ENCODE assay signal across 22 mouse cellular contexts in genomic region chr1:169439621-169440020, GRCm38 (mm10).
DNase-seq lines count a peak whose midpoint lies in the region; ATAC-seq lines count a peak whose summit lies in the region.
"Had no signal": no experiment of that assay in that cellular context is flagged by ENCODE, and none has a peak within 500 bp of the region (broad histone marks: within the 10 kb centered on the region; RNA-seq: fewer than 3 reads in every experiment).

No protein-coding gene starts in this region.

- intact Hi-C loops in heart, postnatal 10 days (cut with DNase I): no loop called here

- H3K36me3 ChIP-seq in hindbrain, embryonic 11.5 days (ENCODE audit: control insufficient read depth, insufficient read depth, low read length): no peaks in the 10 kb centered on the region
- H3K36me3 ChIP-seq in hindbrain, embryonic 13.5 days: no peaks in the 10 kb centered on the region
- no peaks in the 10 kb centered on the region for H3K36me3 ChIP-seq in forebrain, embryonic 11.5 days (ENCODE audit: control insufficient read depth, insufficient read depth, low read length)
- no peaks in the 10 kb centered on the region for H3K36me3 ChIP-seq in forebrain, embryonic 13.5 days (ENCODE audit: poor library complexity, severe bottlenecking)
- H3K36me3 ChIP-seq in midbrain, embryonic 12.5 days: no peaks in the 10 kb centered on the region
- H3K36me3 ChIP-seq: embryonic facial prominence, embryonic 15.5 days; heart, embryonic 15.5 days; liver, embryonic 13.5 days had no signal

- DNase-seq in hindbrain, embryonic 11.5 days (ENCODE audit: low spot score): peak; percentile 63
- DNase-seq in forebrain, embryonic 11.5 days (ENCODE audit: low spot score): peak; percentile 55
- no peak for DNase-seq in gastrocnemius, adult 8-10 months (ENCODE audit: low spot score in 2 of 2)
- DNase-seq in lung, postnatal 36 days: no peak
- DNase-seq in heart, postnatal 10 days: no peak
- DNase-seq: adrenal gland, adult 2 months; cerebellum, adult 18-20 months; cerebellum, postnatal 14 days; gastrocnemius, postnatal 14 days; heart, postnatal 4 days; kidney, adult 18-20 months; liver, embryonic 13.5 days; lung, adult 2 months; lung, postnatal 14 days had no signal

- WGBS in hindbrain, embryonic 11.5 days: 50% methylated on average over 2 of the region's 2 CpGs
- 35% methylated on average over 2 of the region's 2 CpGs for WGBS in hindbrain, embryonic 13.5 days
- WGBS in forebrain, embryonic 11.5 days: 59% methylated on average over 2 of the region's 2 CpGs
- WGBS in forebrain, embryonic 13.5 days: 38% methylated on average over 2 of the region's 2 CpGs
- 32% methylated on average over 2 of the region's 2 CpGs for WGBS in midbrain, embryonic 12.5 days

- no peak overlapping the region for H3K9ac ChIP-seq in hindbrain, embryonic 11.5 days (ENCODE audit: low read depth, low read length)
- H3K9ac ChIP-seq in hindbrain, embryonic 13.5 days: no peak overlapping the region
- no peak overlapping the region for H3K9ac ChIP-seq in forebrain, embryonic 11.5 days (ENCODE audit: low read length)
- H3K9ac ChIP-seq in forebrain, embryonic 13.5 days: no peak overlapping the region
- H3K9ac ChIP-seq in midbrain, embryonic 12.5 days (replicated peaks): no peak overlapping the region
- H3K9ac ChIP-seq: embryonic facial prominence, embryonic 15.5 days; heart, embryonic 15.5 days; liver, embryonic 13.5 days had no signal

- H3K27ac ChIP-seq in hindbrain, embryonic 11.5 days (ENCODE audit: low read depth, low read length): no peak overlapping the region; the same call in 1 of the 2 replicates
- H3K27ac ChIP-seq in hindbrain, embryonic 13.5 days: no peak overlapping the region
- H3K27ac ChIP-seq in forebrain, embryonic 11.5 days (ENCODE audit: low read depth, low read length): peak overlapping the region; percentile 18; the same call in 1 of the 2 replicates
- peak overlapping the region; percentile 6; the same call in 1 of the 2 replicates for H3K27ac ChIP-seq in forebrain, embryonic 13.5 days
- H3K27ac ChIP-seq in midbrain, embryonic 12.5 days (replicated peaks): peak overlapping the region; percentile 16; the same call in 1 of the 2 replicates
- H3K27ac ChIP-seq: embryonic facial prominence, embryonic 15.5 days; heart, embryonic 15.5 days; kidney, postnatal 0 days; left cerebral cortex, adult 2 months; liver, embryonic 13.5 days had no signal

- no peak overlapping the region for H3K4me3 ChIP-seq in hindbrain, embryonic 11.5 days (ENCODE audit: low read depth, low read length)
- H3K4me3 ChIP-seq in hindbrain, embryonic 13.5 days: no peak overlapping the region
- H3K4me3 ChIP-seq in forebrain, embryonic 11.5 days (ENCODE audit: low read depth, low read length): no peak overlapping the region
- H3K4me3 ChIP-seq in forebrain, embryonic 13.5 days: no peak overlapping the region
- H3K4me3 ChIP-seq in midbrain, embryonic 12.5 days: no peak overlapping the region
- H3K4me3 ChIP-seq: embryonic facial prominence, embryonic 15.5 days; heart, embryonic 15.5 days; left cerebral cortex, adult 2 months; liver, embryonic 13.5 days had no signal

- no peaks in the 10 kb centered on the region for H3K4me1 ChIP-seq in hindbrain, embryonic 11.5 days (replicated peaks; ENCODE audit: control insufficient read depth, insufficient read depth, low read length)
- peaks cover 14% of the 10 kb centered on the region; the same call in 1 of the 2 replicates for H3K4me1 ChIP-seq in hindbrain, embryonic 13.5 days (replicated peaks)
- H3K4me1 ChIP-seq in forebrain, embryonic 11.5 days (replicated peaks; ENCODE audit: control insufficient read depth, insufficient read depth, low read length): peaks cover 7% of the 10 kb centered on the region; the same call in 1 of the 2 replicates
- H3K4me1 ChIP-seq in forebrain, embryonic 13.5 days: peaks cover 23% of the 10 kb centered on the region
- H3K4me1 ChIP-seq in midbrain, embryonic 12.5 days: peaks cover 18% of the 10 kb centered on the region
- H3K4me1 ChIP-seq: embryonic facial prominence, embryonic 15.5 days; heart, embryonic 15.5 days; liver, embryonic 13.5 days had no signal

- H3K27me3 ChIP-seq in hindbrain, embryonic 11.5 days (ENCODE audit: control insufficient read depth, insufficient read depth, low read length): no peaks in the 10 kb centered on the region
- no peaks in the 10 kb centered on the region for H3K27me3 ChIP-seq in hindbrain, embryonic 13.5 days
- no peaks in the 10 kb centered on the region for H3K27me3 ChIP-seq in forebrain, embryonic 11.5 days (ENCODE audit: control insufficient read depth, insufficient read depth, low read length)
- no peaks in the 10 kb centered on the region for H3K27me3 ChIP-seq in forebrain, embryonic 13.5 days
- H3K27me3 ChIP-seq in midbrain, embryonic 12.5 days: no peaks in the 10 kb centered on the region
- H3K27me3 ChIP-seq: embryonic facial prominence, embryonic 15.5 days; heart, embryonic 15.5 days; liver, embryonic 13.5 days had no signal

- peak; percentile 93 for ATAC-seq in hindbrain, embryonic 11.5 days (ENCODE audit: low FRiP score)
- ATAC-seq in hindbrain, embryonic 13.5 days (ENCODE audit: low FRiP score): no peak
- peak; percentile 87 for ATAC-seq in forebrain, embryonic 11.5 days (replicated peaks; ENCODE audit: low FRiP score)
- peak; percentile 91 for ATAC-seq in forebrain, embryonic 13.5 days
- ATAC-seq in midbrain, embryonic 12.5 days (ENCODE audit: low FRiP score, low read depth): peak; percentile 92
- ATAC-seq: inflammation-experienced regulatory T-cells, adult 6 months had no signal

- no peaks in the 10 kb centered on the region for H3K9me3 ChIP-seq in hindbrain, embryonic 11.5 days (ENCODE audit: control insufficient read depth, low read length)
- H3K9me3 ChIP-seq in hindbrain, embryonic 13.5 days: no peaks in the 10 kb centered on the region
- no peaks in the 10 kb centered on the region for H3K9me3 ChIP-seq in forebrain, embryonic 11.5 days (ENCODE audit: control insufficient read depth, low read length)
- no peaks in the 10 kb centered on the region for H3K9me3 ChIP-seq in forebrain, embryonic 13.5 days (replicated peaks)
- no peaks in the 10 kb centered on the region for H3K9me3 ChIP-seq in midbrain, embryonic 12.5 days
- H3K9me3 ChIP-seq: embryonic facial prominence, embryonic 15.5 days; heart, embryonic 15.5 days; liver, embryonic 13.5 days had no signal

- H3K4me2 ChIP-seq in hindbrain, embryonic 11.5 days (replicated peaks; ENCODE audit: low read depth, low read length): no peak overlapping the region
- H3K4me2 ChIP-seq in hindbrain, embryonic 13.5 days: no peak overlapping the region
- H3K4me2 ChIP-seq in forebrain, embryonic 11.5 days (ENCODE audit: low read depth, low read length, severe bottlenecking): no peak overlapping the region
- H3K4me2 ChIP-seq in forebrain, embryonic 13.5 days: no peak overlapping the region
- no peak overlapping the region for H3K4me2 ChIP-seq in midbrain, embryonic 12.5 days (replicated peaks)
- H3K4me2 ChIP-seq: embryonic facial prominence, embryonic 15.5 days; heart, embryonic 15.5 days; liver, embryonic 13.5 days had no signal

Comparison
In these comparisons a context has a peak if more than half of its experiments do, and no peak if none do; other contexts are left out.
1. DNase-seq: peak in hindbrain, embryonic 11.5 days (single experiment) and forebrain, embryonic 11.5 days (single experiment); none in gastrocnemius, adult 8-10 months (0 of 2), lung, postnatal 36 days (single experiment) and heart, postnatal 10 days (0 of 2).
2. H3K27ac ChIP-seq: peak in forebrain, embryonic 11.5 days (single experiment), forebrain, embryonic 13.5 days (single experiment) and midbrain, embryonic 12.5 days (single experiment); none in hindbrain, embryonic 11.5 days (single experiment) and hindbrain, embryonic 13.5 days (single experiment).